Mouse (Mus musculus) MEL (cell line): ENCODE data around the gene Sar1a. TPM values are rescaled to one million over a fixed set of nuclear protein-coding genes. Genes with fewer than 3 reads are reported as not detected.

Experiments used
- DNase-seq: peaks from one replicate; pipeline ENCODE4 v3.0.0; 2011; ENCODE audit warnings: low read depth, low spot score
- H3K27ac ChIP-seq: 2 replicates; pipeline ENCODE4 v1.5.1; 2012; ENCODE audit warnings: low read depth, mild to moderate bottlenecking, control low read depth, low read length, moderate library complexity; ENCODE audit not compliant: control insufficient read depth
- H3K27me3 ChIP-seq, 2 experiments: fragments of 150-350 bp in 1 of 2; sonication (generic) in 1 of 2; 2 replicates each; pipeline ENCODE4 v1.6.1; 2012; ENCODE audit warnings: low read length in 2 of 2, mild to moderate bottlenecking in 2 of 2, improper control_type of control experiment in 1 of 2, moderate library complexity in 1 of 2; ENCODE audit not compliant: insufficient read depth in 2 of 2, control insufficient read depth in 1 of 2
- H3K36me3 ChIP-seq, 2 experiments: 2 replicates each; pipeline ENCODE4 v1.6.1; 2012 to 2014; ENCODE audit warnings: low read length in 2 of 2, improper control_type of control experiment in 1 of 2, inconsistent platforms in 1 of 2, mild to moderate bottlenecking in 1 of 2; ENCODE audit not compliant: insufficient read depth in 2 of 2, control insufficient read depth in 1 of 2
- H3K4me1 ChIP-seq, 2 experiments: fragments of 150-350 bp in 1 of 2; sonication (generic) in 1 of 2; 2 replicates each; pipeline ENCODE4 v1.6.1; 2012; ENCODE audit warnings: low read length in 2 of 2, improper control_type of control experiment in 1 of 2, mild to moderate bottlenecking in 1 of 2; ENCODE audit not compliant: insufficient read depth in 2 of 2, control insufficient read depth in 1 of 2
- H3K4me3 ChIP-seq, 2 experiments: fragments of 150-350 bp in 1 of 2; sonication (generic) in 1 of 2; 2 replicates each; pipeline ENCODE4 v1.5.1; 2012; ENCODE audit warnings: low read depth in 2 of 2, low read length in 2 of 2, mild to moderate bottlenecking in 2 of 2, moderate library complexity in 2 of 2, control low read depth in 1 of 2, improper control_type of control experiment in 1 of 2; ENCODE audit not compliant: control insufficient read depth in 1 of 2, insufficient read depth in 1 of 2
- H3K79me2 ChIP-seq: 2 replicates; pipeline ENCODE4 v1.6.1; 2012; ENCODE audit warnings: mild to moderate bottlenecking, low read length, moderate library complexity; ENCODE audit not compliant: control insufficient read depth, poor library complexity, insufficient read depth
- H3K9ac ChIP-seq: 2 replicates; pipeline ENCODE4 v1.6.1; 2012; ENCODE audit warnings: low read depth, mild to moderate bottlenecking, control low read depth, low read length, moderate library complexity; ENCODE audit not compliant: control insufficient read depth, poor library complexity, severe bottlenecking
- H3K9me3 ChIP-seq: fragments of 150-350 bp; sonication (generic); replicated peaks from 2 replicates; pipeline ENCODE4 v1.6.1; 2012; ENCODE audit warnings: mild to moderate bottlenecking, low read length, improper control_type of control experiment, moderate library complexity; ENCODE audit not compliant: insufficient read depth
- GATA1 ChIP-seq: IDR thresholded peaks from 2 replicates; pipeline ENCODE4 v1.6.1; 2011; ENCODE audit warnings: low read depth, low read length, improper control_type of control experiment
- HCFC1 ChIP-seq: IDR thresholded peaks from 2 replicates; pipeline ENCODE4 v1.6.1; 2012; ENCODE audit warnings: low read depth, mild to moderate bottlenecking, inconsistent platforms, low read length, improper control_type of control experiment, moderate library complexity
- MAX ChIP-seq: IDR thresholded peaks from 2 replicates; pipeline ENCODE4 v1.6.1; 2011; ENCODE audit warnings: low read length, improper control_type of control experiment
- MAZ ChIP-seq: IDR thresholded peaks from 2 replicates; pipeline ENCODE4 v1.6.1; 2012; ENCODE audit warnings: low read depth, mild to moderate bottlenecking, inconsistent platforms, low read length, improper control_type of control experiment
- MXI1 ChIP-seq: IDR thresholded peaks from 2 replicates; pipeline ENCODE4 v1.6.1; 2011; ENCODE audit warnings: mild to moderate bottlenecking, low read depth, low read length, improper control_type of control experiment
- MYC ChIP-seq: IDR thresholded peaks from 2 replicates; pipeline ENCODE4 v1.6.1; 2011; ENCODE audit warnings: low read depth, mild to moderate bottlenecking, low read length, improper control_type of control experiment, moderate library complexity
- NELFE ChIP-seq: IDR thresholded peaks from 2 replicates; pipeline ENCODE4 v1.6.1; 2011; ENCODE audit warnings: low read depth, low read length, improper control_type of control experiment
- NRF1 ChIP-seq: IDR thresholded peaks from 2 replicates; pipeline ENCODE4 v1.6.1; 2014; ENCODE audit warnings: low read depth, mild to moderate bottlenecking, inconsistent platforms, low read length, improper control_type of control experiment, moderate library complexity; ENCODE audit not compliant: poor library complexity, insufficient read depth, severe bottlenecking
- POLR2A ChIP-seq, 2 experiments: IDR thresholded peaks; 2 replicates each; pipeline ENCODE4 v1.6.1; 2011 to 2012; ENCODE audit warnings: low read length in 2 of 2, mild to moderate bottlenecking in 2 of 2, control low read depth in 1 of 2, improper control_type of control experiment in 1 of 2, low read depth in 1 of 2, moderate library complexity in 1 of 2; ENCODE audit not compliant: control insufficient read depth in 1 of 2, insufficient read depth in 1 of 2, poor library complexity in 1 of 2
- POLR2AphosphoS2 ChIP-seq: IDR thresholded peaks from 2 replicates; pipeline ENCODE4 v1.6.1; 2011; ENCODE audit warnings: low read length, improper control_type of control experiment
- POLR2AphosphoS5 ChIP-seq: IDR thresholded peaks from 2 replicates; pipeline ENCODE4 v1.6.1; 2012; ENCODE audit warnings: low read depth, borderline replicate concordance, mild to moderate bottlenecking, inconsistent platforms, low read length, moderate library complexity, mixed read lengths
- RAD21 ChIP-seq: IDR thresholded peaks from 2 replicates; pipeline ENCODE4 v1.6.1; 2011; ENCODE audit warnings: mild to moderate bottlenecking, low read depth, low read length, improper control_type of control experiment
- RCOR1 ChIP-seq: IDR thresholded peaks from 2 replicates; pipeline ENCODE4 v1.6.1; 2012; ENCODE audit warnings: low read depth, mild to moderate bottlenecking, inconsistent platforms, low read length, improper control_type of control experiment
- SIN3A ChIP-seq: IDR thresholded peaks from 2 replicates; pipeline ENCODE4 v1.6.1; 2012; ENCODE audit warnings: low read length, improper control_type of control experiment, inconsistent platforms
- SMC3 ChIP-seq: IDR thresholded peaks from 2 replicates; pipeline ENCODE4 v1.6.1; 2011; ENCODE audit warnings: low read depth, low read length, improper control_type of control experiment
- TBP ChIP-seq: IDR thresholded peaks from 2 replicates; pipeline ENCODE4 v1.8.0; 2011; ENCODE audit warnings: low read depth, low read length, improper control_type of control experiment
- TCF12 ChIP-seq: IDR thresholded peaks from 2 replicates; pipeline ENCODE4 v1.6.1; 2014; ENCODE audit warnings: low read depth, mild to moderate bottlenecking, inconsistent platforms, low read length, improper control_type of control experiment, moderate library complexity
- USF1 ChIP-seq: IDR thresholded peaks from 2 replicates; pipeline ENCODE4 v1.6.1; 2014; ENCODE audit warnings: low read depth, mild to moderate bottlenecking, inconsistent platforms, low read length, improper control_type of control experiment, moderate library complexity
- USF2 ChIP-seq, 2 experiments: IDR thresholded peaks; 2 replicates each; pipeline ENCODE4 v1.6.1; 2011 to 2012; ENCODE audit warnings: improper control_type of control experiment in 2 of 2, low read length in 2 of 2, borderline replicate concordance in 1 of 2, inconsistent platforms in 1 of 2, low read depth in 1 of 2, mild to moderate bottlenecking in 1 of 2; ENCODE audit not compliant: insufficient read depth in 1 of 2
- ZC3H11A ChIP-seq: IDR thresholded peaks from 2 replicates; pipeline ENCODE4 v1.6.1; 2012; ENCODE audit warnings: low read depth, mild to moderate bottlenecking, inconsistent platforms, low read length, improper control_type of control experiment
- ZMIZ1 ChIP-seq: IDR thresholded peaks from 2 replicates; pipeline ENCODE4 v1.6.1; 2012; ENCODE audit warnings: low read depth, mild to moderate bottlenecking, inconsistent platforms, low read length, improper control_type of control experiment, moderate library complexity
- polyA plus RNA-seq, 2 experiments: library from polyadenylated mRNA; stranded (reverse) in 1 of 2; unstranded in 1 of 2; fragments of >175 nt in 1 of 2; fragments of >200 nt in 1 of 2; gene quantifications; 2 replicates each; pipeline versions ENCODE4 v1.2.1 to v1.2.4; 2012; ENCODE audit warnings: low replicate concordance in 2 of 2, low read depth in 1 of 2; ENCODE audit not compliant: insufficient read length in 2 of 2, insufficient read depth in 1 of 2, missing spikeins in 1 of 2
- total RNA-seq: library from RNA; depleted of rRNA; stranded (reverse); fragments of 300-350 nt; gene quantifications from 2 replicates; pipeline ENCODE4 v1.2.3, GENCODE M21; 2012

The Sar1a gene
- total and polyA plus RNA-seq, 3 experiments, result 133 to 135 TPM; not detected in 1

DNA sequence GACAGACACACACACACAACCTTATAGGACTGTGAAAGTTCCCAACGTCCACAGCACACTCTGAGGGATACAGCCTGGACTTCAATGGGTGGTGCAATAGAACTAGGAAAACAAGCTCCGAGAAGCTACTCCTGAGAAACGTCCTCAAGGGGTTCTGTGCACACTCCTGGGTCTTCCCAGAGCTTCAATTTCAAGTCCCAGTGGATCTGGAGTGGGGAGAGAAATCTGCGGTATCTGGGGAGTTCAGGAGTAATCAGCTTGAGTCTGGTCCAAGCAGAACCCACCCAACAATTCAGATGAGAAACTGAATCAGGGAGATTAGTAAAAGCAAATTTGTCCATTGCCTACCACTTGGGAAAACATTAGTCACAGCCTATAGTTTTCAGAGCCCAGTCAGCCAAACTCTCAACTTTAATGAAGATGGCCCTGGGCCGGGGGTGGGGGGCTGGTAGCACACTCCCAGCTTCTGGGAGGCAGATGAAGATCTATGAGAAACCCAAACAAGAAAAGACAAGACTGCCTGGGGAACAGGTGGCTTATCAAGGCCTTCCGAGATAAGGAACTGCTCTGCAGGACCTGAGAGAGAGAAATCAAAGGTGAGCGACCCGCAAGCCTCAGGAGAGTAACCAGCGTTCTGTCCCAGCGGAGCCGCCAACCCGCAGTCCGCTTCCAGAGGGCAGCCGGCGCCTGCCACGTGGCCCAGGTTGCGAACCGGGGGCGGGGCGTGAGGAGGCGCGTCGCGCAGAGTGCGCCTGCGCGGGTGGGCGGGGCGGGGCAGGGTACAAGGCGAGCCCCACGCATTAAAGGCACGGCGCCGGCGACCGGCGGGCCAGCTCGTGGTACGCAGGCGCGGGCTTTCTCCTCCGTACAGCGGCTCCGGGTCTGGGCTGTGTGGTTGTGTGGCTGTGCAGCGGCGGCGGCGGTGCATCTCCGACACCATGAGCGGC is 32.0 kb upstream of the Sar1a start, which contains the start of gene Ppa1:
Gene Ppa1, plus strand, starts transcription at position 763 of the 947 bp plus-strand sequence.
- Histone ChIP-seq H3K36me3 (peaks cover 4 to 15% of the 10 kb centered on the region in 2 experiments; a peak in 3 of 4 replicates), H3K9me3 (no peaks in the 10 kb centered on the region), H3K4me1 (peaks cover 0 to 10% of the 10 kb centered on the region in 2 experiments; a peak in 3 of 4 replicates), H3K4me3 (peak within 1 kb of the TSS; percentile 82 to 99), H3K9ac (peak within 1 kb of the TSS; percentile 95), H3K27me3 (no peaks in the 10 kb centered on the region), H3K27ac (peak within 1 kb of the TSS; percentile 51), H3K79me2 (peaks cover 18% of the 10 kb centered on the region)
- TF ChIP-seq ZC3H11A (no peak), MAX (peak; percentile 96), NELFE (peak; percentile 90), GATA1 (peak; percentile 25; the same call in 1 of the 2 replicates), POLR2AphosphoS2 (peak; percentile 71; the same call in 1 of the 2 replicates), ZMIZ1 (peak; percentile 87), USF1 (peak; percentile 90), RAD21 (no peak), HCFC1 (0 out of 2 replicates have a peak, but pooled peaks have one; percentile 47), MXI1 (peak; percentile 99), POLR2AphosphoS5 (no peak), NRF1 (peak; percentile 88), POLR2A (IDR thresholded peaks at IDR 0.05; ENCODE audit: control insufficient read depth in 1 of 2, insufficient read depth in 1 of 2, low read depth in 1 of 2, low read length in 2 of 2, poor library complexity in 1 of 2) (peak; percentile 88 to 94), MAZ (peak; percentile 60; the same call in 1 of the 2 replicates), SMC3 (no peak), TCF12 (0 out of 2 replicates have a peak, but pooled peaks have one; percentile 7), TBP (peak; percentile 61), SIN3A (peak; percentile 93), USF2 (IDR thresholded peaks at IDR 0.05; ENCODE audit: borderline replicate concordance in 1 of 2, insufficient read depth in 1 of 2, low read depth in 1 of 2, low read length in 2 of 2) (peak in 1 of 2 experiments; percentile 43; a peak in 1 of 4 replicates), MYC (peak; percentile 95), RCOR1 (peak; percentile 17; the same call in 1 of the 2 replicates)
- peak; percentile 93 for DNase-seq
